Mouse (Mus musculus) kidney, postnatal 14 days (tissue): ENCODE data around the gene Gm8257.
"Not testable (repeated sequence)": the region's sequence is repeated elsewhere in the genome, so short reads cannot be mapped to it uniquely, and the experiment has no call there.

Experiments used
- DNase-seq: peaks from one replicate; pipeline ENCODE4 v3.0.0; 2022; ENCODE audit warnings: mixed read lengths

Gm8257 gene

DNA sequence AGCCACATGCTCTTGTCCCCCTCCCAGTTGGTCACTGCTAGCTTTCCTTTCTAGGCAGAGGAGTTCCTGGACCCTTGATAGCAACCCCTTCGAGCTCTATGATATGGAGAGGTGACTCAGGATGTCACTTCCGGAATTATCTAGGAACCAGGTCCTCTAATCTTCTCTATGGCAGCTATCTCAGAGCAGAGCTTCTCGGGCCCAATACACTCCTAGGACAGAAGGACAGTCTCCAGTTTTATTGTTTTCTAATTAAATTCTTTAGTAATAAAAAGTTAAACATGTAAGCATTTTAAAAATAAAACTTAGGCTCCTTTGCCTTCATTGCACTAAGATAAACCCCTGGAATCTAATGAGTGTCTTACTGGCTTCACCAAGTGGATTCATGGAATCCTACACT, at the start of gene Gm8257:
Gene Gm8257 (minus strand): TSS at position 101 of the 400 bp plus-strand sequence.
- not testable (repeated sequence) for DNase-seq

DNA sequence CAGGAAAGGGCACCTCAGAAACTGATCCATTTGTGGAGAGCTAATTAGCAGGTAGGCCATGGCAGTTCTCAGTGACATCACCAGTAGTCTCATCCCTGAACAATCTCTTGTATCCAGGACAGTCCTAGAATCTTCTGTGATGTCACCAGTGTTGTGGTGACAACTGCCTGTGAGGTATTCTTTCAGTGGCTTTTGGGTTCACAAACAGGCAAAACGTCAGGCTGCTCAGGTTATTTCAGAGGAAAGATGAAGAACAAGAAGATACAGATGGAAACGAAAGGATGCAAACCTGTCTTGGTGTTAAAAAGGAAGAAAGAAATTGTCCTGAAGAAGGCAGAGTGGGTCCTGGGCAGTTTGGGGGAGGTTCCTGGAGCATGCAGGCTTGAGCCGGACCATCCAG, 44.0 kb upstream of the Gm8257 start, which contains the start of gene Gm8267:
Gene Gm8267 (minus strand): TSS at position 101 of the 400 bp plus-strand sequence.
- DNase-seq: no peak

DNA sequence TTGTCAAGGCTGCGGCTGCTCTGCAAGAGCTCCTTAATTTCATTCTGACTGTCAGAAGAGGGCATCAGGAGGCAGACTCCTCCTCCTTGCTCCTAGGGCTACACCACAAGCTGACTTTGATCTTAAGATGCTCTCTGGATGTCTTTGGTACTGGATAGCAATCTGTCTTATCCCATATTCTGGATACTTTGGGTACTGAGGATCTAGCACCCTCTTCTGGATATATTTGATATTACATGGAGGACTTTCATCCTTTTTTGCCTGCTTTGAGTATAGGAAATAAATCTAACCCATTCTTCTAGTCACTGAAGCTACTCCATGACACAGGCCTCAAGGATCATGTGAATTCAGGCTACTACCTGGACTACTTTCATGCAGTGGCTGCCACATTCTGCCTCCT, 36.5 kb upstream of the Gm8257 start:
- DNase-seq: not testable (repeated sequence)

DNA sequence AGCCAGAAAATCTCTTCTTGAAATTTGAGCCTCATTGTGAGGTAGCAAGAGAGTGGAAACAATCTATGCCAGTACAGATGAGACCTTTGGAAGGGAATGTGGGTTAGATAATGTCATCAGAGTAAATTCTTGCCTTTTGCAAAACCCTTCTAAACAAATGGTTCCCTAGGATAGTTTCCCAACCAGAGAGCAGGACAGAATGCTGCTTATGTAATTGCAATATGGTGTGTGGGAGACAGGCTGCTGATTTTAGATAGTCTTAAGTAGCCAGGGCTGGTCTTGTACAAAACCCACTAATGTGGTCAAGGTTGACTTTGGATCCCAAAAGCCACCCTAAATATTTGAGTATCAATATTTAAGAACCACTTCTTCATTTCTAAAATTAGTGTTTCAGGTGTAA, 24.5 kb upstream of the Gm8257 start:
- not testable (repeated sequence) for DNase-seq

DNA sequence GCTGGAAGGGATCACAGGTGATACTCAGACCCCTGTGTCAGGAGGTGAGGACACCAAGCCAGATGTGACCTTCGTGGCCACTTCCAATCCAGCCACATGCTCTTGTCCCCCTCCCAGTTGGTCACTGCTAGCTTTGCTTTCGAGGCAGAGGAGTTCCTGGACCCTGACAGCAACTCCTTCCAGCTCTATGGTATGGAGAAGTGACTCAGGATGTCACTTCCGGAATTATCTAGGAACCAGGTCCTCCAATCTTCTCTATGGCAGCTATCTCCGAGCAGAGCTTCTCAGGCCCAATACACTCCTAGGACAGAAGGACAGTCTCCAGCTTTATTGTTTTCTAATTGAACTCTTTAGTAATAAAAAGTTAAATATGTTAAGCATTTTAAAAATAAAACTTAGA, 78.5 kb downstream of the Gm8257 start, which contains the start of gene Gm5624:
Gene Gm5624 (minus strand): TSS at position 202 of the 400 bp plus-strand sequence.
- DNase-seq: not testable (repeated sequence)
